Mouse (Mus musculus): ENCODE data around the gene Ccdc58. TPM values are rescaled to one million over a fixed set of nuclear protein-coding genes. Genes with fewer than 3 reads are reported as not detected.
"Not testable (repeated sequence)": the region's sequence is repeated elsewhere in the genome, so short reads cannot be mapped to it uniquely, and the experiment has no call there.

The Ccdc58 gene
- total RNA-seq (2022): 10 to 100 TPM; 36.2 to 57.5 (median 40.1) TPM

DNA sequence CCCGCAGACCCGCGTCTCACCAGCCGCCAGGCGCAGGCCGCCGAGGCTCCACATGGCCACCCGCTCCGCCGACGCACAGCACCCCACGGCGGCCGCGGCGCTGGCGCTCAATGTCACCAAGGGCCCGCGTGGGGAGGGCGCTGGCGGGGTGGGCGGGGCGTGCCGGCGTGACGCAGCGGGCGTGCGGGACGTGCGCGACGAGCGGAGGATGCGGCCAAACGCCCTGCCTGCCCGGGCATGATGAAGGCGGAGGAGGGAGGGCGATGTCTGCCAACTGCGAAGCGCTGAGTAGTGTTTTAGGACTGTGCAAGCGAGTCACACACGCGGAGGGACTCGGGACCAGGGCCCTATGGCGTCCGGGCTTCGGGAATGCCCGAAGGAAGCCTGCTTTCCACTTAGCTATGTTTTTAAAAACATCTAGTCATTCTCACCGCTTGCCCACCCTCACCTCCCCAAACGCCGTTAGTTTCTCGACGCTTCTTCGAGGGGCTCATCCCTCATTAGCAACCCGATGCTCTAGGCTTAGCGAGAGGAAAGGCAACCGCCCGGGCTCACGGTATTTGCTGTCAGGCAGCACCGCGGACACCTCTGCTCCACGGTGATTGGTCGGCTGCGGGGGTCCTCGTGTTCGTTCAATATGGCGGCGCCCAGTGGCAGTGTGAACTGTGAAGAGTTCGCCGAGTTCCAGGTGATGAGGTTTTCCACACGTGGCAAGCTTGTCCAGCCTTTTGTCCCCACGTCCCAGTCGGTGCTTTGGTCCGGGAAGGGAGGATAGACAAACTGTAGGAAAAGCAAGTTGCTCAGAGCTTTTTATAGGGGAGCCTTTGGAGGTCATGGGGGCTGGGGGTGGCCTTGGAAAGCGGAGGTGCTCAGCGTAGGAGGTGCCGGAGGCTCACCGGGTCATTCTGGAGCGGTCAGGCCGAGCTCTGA is at the start of gene Ccdc58, which contains the start of gene Fam162a:
Gene Ccdc58 (plus strand): TSS at position 236 of the 930 bp plus-strand sequence.
Gene Fam162a (minus strand): TSS at position 145 of the 930 bp plus-strand sequence.
- DNase-seq: peak; percentile 89

- not testable (repeated sequence) for DNase-seq
These were observed 43.4 kb upstream of the Ccdc58 start for GRCm38 (mm10) chr16:36028120-36028519.

- DNase-seq: peak; percentile 94
These were observed 30.6 kb upstream of the Ccdc58 start, which contains the start of gene Wdr5b for GRCm38 (mm10) chr16:36040640-36041624. Gene Wdr5b (plus strand): TSS chr16:36041190.

DNA sequence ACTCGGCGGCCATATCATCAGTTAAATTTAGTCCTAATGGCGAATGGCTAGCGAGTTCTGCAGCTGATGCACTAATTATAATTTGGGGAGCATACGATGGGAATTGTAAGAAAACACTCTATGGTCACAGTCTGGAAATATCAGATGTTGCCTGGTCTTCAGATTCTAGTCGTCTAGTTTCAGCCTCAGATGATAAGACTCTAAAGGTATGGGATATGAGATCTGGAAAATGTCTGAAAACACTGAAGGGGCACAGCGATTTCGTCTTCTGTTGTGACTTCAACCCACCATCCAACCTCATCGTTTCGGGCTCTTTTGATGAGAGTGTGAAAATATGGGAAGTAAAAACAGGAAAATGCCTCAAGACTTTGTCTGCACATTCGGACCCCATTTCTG is 29.9 kb upstream of the Ccdc58 start:
- no peak for DNase-seq

DNA sequence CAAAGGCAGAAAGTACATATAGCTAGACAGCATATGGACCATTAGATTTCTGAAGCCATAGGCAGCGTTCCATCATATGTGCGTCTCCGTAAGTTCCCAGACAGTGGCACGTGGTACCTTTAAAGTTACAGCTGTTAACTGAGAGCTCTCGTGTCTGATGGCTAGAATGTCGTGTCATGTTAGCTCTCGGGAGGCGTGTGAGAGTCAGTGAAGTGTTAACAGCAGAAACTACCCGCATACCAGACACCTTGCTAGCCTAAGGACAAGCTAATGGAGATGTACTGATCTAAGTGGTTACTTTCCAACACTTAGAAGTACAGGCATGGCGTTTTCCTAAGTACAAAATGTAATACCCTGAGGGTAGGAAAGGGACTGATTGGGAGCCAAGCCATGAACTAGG is 28.4 kb upstream of the Ccdc58 start:
- no peak for DNase-seq

DNA sequence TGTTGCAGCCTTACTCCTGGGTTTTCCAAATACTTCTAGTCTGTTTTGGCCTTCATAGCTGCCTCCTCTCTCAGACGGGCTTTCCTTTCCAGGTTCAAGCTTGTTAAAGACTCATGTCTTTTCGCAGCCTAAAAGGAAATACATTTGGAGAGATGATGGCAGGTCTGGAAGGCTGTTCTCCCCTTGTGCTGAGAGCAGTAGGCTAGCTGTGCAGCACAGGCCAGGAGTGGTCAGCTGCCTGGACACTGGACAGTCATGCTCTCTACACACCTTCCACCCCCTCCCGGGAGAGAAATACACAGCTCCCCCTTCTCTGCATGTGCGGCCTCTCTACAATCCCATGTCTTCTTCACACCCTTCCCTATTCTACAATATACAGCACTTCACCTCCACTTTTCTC is 27.5 kb upstream of the Ccdc58 start:
- no peak for DNase-seq

- DNase-seq: no peak
These were observed 23.9 kb upstream of the Ccdc58 start for GRCm38 (mm10) chr16:36047538-36047937.

GRCm38 (mm10) chr16:36051491-36051890 is 20.0 kb upstream of the Ccdc58 start:
- DNase-seq: no peak

DNA sequence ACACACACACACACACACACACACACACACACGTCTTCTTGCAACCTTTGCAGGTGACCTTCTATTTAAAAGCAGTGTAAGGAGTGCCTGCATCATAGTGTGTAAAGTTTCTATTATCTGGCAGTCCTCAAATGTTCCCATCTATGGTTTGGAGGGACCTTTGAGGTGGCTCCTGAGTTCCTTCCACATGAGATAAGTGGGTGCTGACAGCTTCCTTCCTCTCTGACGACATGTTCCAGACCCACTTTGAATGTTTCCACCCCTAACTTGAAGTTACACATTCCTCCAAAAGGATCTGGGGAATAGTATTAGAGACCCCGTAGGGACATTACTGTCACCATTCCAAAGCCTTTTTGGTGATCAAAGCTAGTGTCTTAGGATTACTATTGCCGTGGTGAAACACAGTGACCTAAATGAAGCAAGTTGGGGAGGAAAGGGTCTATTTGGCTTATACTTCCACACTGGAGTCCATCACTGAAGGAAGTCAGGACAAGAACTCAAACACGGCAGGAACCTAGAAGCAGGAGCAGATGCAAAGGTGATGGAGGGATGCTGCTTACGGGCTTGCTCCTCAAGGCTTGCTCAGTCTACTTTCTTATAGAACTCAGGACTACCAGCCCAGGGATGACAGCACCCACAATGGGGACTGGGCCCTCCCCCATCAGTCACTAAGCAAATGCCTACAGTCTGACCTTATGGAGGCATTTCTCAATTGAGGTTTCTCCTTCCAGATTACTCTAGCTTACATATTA is 17.8 kb upstream of the Ccdc58 start:
- DNase-seq: no peak

- DNase-seq: no peak
These were observed 16.6 kb upstream of the Ccdc58 start for GRCm38 (mm10) chr16:36054920-36055319.

DNA sequence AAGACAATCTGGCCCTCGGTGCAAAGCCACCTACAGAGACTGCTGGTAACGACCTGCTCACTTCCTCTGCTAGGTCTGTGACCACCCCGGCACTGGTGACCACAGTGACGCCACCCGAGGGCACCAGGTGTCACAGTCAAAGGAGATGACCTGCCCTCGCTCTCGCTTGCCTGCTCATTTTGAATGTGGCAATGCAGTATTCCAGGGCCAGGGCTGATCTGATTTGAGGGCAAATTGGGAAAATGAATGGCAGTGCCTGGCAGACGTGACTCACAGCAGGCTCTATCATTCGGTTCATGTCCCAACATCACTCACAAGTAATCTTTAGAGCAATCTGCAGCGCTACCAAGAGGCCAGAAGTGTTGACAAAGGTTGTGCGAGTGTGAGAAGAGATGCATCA is 15.1 kb upstream of the Ccdc58 start:
- DNase-seq: peak; percentile 30

DNA sequence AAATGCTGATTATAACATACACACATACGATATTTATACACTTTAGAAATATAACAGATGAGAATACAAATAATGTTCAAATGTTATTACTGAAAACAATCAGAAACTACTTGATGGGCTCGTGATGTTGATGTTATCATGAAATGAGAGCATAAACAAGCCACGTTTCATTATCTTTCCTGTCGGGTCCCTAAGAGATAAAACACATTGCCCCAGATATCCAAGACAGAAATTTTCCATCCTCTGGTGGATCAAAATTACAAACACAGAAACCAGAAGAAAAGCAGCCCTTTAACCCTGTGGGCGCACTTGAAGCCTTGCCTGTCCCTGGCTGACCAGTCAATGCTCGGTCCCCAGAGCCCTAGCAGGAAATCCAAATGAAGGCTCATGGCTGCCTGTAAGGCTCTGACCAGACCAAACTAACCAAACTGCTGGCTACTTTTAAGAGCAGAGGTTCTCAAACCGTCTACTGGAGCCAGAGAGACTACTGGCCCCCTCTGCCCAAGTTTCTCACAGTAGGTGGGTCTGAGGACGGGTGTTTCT is 13.5 kb upstream of the Ccdc58 start:
- DNase-seq: no peak

DNA sequence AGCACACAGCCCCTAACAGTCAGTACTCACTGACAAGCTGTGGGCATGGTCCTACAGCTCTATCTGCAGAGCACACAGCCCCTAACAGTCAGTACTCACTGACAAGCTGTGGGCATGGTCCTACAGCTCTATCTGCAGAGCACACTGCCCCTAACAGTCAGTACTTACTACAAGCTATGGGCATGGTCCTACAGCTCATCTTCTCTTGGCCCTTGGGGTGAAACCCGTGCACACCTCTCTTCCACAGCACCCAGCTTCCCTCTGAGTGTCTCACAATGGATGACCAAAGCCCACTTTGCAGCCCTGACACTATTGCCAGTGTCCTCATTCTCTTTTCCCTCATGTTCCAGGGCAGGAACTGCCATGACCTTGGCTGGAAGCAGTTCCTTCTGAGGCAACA is 9.0 kb upstream of the Ccdc58 start:
- DNase-seq: not testable (repeated sequence)

GRCm38 (mm10) chr16:36063315-36063714 is 8.2 kb upstream of the Ccdc58 start:
- no peak for DNase-seq

- DNase-seq: no peak
These were observed 6.6 kb upstream of the Ccdc58 start for GRCm38 (mm10) chr16:36064904-36065303.

DNA sequence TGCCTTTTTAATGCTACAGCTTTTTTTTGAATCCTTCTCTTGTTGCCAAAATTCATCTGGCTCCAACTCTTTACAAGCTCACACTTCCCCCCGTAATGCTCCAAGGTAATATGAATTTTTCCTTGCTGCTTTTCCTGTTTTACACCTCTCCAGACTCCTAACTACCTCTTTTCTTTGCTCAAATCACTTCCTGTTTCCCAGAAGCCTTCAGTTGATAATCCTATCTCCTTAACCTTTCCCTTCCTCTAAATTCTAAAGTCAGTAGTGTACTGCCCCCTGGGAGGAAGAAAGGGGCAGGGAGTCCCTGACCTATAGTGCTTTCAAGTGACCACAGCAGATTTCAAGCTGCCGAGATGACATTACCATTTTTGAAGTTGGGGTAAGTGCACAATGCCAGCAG is 3.8 kb upstream of the Ccdc58 start:
- DNase-seq: no peak

DNA sequence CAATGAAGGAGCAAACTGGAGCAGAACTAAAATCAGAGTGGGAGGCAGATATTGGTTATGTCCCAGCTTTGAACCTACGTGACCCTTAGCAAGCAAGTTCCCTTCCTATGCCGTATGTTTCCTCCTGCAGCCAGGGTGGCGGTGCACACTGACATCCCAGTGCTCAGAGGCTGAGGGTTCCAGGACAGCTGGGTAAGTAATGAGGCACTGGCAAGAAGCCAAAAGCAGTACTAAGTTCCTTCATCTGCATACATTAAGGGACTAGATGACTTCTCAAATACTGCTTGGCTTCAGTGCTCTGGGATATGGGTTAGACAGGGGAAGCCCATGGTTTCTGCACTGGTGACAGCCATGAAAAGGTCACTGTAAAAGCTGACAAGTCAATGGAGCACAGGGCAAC is 3.1 kb upstream of the Ccdc58 start:
- no peak for DNase-seq

DNA sequence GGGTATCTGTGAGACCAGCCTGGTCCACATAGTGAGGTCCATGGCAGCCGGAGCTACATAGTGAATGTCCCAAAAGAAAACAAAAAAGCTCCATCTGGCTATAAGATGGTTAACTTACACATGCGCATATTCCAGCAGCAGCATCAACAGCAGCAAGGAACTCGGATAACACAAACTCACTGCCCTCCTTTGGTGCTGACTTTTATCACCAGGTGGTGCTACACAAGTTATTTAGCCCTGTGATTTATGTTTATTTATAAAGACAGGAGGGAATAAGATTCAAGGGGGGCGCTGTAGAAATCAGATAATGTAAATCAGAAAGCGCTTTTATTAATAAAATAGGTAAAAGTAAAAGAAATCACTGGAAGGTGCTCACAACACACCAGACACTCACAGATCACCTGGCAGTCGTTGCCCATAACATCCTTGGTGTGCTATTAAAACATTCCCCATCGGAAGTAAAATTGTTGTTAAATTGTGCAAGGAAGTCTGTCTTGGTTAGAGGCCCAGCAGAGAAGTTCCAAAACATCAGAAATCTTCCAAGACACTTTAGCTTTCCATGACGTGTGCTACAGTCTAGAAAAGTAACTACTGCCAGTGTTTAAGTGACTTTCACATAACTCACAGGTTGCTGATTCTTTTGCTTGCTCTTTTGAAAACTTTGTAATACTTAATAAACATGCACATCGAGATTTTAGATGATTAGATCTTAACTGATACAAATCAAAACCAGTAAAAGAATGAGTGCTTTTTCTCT is 1.5 kb upstream of the Ccdc58 start:
- DNase-seq: no peak

DNA sequence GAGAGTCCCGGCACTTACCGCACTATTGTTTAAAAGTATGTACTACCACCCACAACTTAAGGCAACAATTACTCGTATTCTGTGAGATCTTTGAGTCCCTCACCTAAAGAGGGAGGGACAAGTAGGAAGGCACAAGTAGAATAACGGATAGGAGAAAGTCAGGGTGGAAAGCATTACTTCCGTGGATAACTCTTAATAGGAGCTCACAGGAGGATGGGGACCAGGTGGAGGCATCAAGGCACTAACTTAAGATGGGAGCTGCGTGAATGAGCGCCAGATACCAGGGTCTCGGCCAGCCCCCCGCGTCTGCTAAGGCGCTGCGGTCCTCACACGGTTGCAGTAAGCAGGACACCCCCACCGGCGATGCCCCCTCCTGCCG is 425 bp upstream of the Ccdc58 start:
- no peak for DNase-seq

GRCm38 (mm10) chr16:36072410-36073011 is 1.0 kb downstream of the Ccdc58 start:
- no peak for DNase-seq

- DNase-seq: no peak
These were observed 3.3 kb downstream of the Ccdc58 start for GRCm38 (mm10) chr16:36074772-36075171.
